Mouse (Mus musculus): ENCODE measurements around the gene Zfp14. TPM values are rescaled to one million over a fixed set of nuclear protein-coding genes. Genes with fewer than 3 reads are reported as not detected.

Zfp14 gene
- polyA plus RNA-seq, 1 experiment: 12.6 TPM

GRCm38 (mm10) chr7:30072146-30073028 is 21.2 kb upstream of the Zfp14 start, which contains the start of gene Zfp82:
Gene Zfp82 (minus strand): TSS chr7:30072900.
- TF ChIP-seq CTCF (IDR thresholded peaks at IDR 0.05; ENCODE audit: borderline replicate concordance, extremely low read depth, insufficient read depth, insufficient read length) (no peak), POLR2A (IDR thresholded peaks at IDR 0.05; ENCODE audit: borderline replicate concordance, extremely low read depth, insufficient read depth, insufficient read length, poor library complexity, severe bottlenecking) (0 out of 2 replicates have a peak, but pooled peaks have one; percentile 32)
- peak; percentile 94 for DNase-seq (ENCODE audit: low read depth)

GRCm38 (mm10) chr7:30064622-30065021 is 13.4 kb upstream of the Zfp14 start:
- no peak for DNase-seq (ENCODE audit: low read depth)
- TF ChIP-seq POLR2A (IDR thresholded peaks at IDR 0.05; ENCODE audit: borderline replicate concordance, extremely low read depth, insufficient read depth, insufficient read length, poor library complexity, severe bottlenecking): no peak
- TF ChIP-seq CTCF (IDR thresholded peaks at IDR 0.05; ENCODE audit: borderline replicate concordance, extremely low read depth, insufficient read depth, insufficient read length): peak; percentile 26; the same call in 1 of the 2 replicates

GRCm38 (mm10) chr7:30062478-30062877 is 11.3 kb upstream of the Zfp14 start:
- DNase-seq (ENCODE audit: low read depth): peak; percentile 18
- TF ChIP-seq POLR2A (IDR thresholded peaks at IDR 0.05; ENCODE audit: borderline replicate concordance, extremely low read depth, insufficient read depth, insufficient read length, poor library complexity, severe bottlenecking) (no peak), CTCF (IDR thresholded peaks at IDR 0.05; ENCODE audit: borderline replicate concordance, extremely low read depth, insufficient read depth, insufficient read length) (peak; percentile 42; the same call in 1 of the 2 replicates)

GRCm38 (mm10) chr7:30060341-30060740 is 9.2 kb upstream of the Zfp14 start:
- no peak for DNase-seq (ENCODE audit: low read depth)

GRCm38 (mm10) chr7:30053591-30053990 is 2.4 kb upstream of the Zfp14 start:
- TF ChIP-seq CTCF (IDR thresholded peaks at IDR 0.05; ENCODE audit: borderline replicate concordance, extremely low read depth, insufficient read depth, insufficient read length): no peak
- TF ChIP-seq POLR2A (IDR thresholded peaks at IDR 0.05; ENCODE audit: borderline replicate concordance, extremely low read depth, insufficient read depth, insufficient read length, poor library complexity, severe bottlenecking): no peak
- DNase-seq (ENCODE audit: low read depth): no peak

More at GRCm38 (mm10) chr7:30060341-30060740, 9.2 kb upstream of the Zfp14 start:
- no peak for TF ChIP-seq CTCF (IDR thresholded peaks at IDR 0.05; ENCODE audit: borderline replicate concordance, extremely low read depth, insufficient read depth, insufficient read length)
- TF ChIP-seq POLR2A (IDR thresholded peaks at IDR 0.05; ENCODE audit: borderline replicate concordance, extremely low read depth, insufficient read depth, insufficient read length, poor library complexity, severe bottlenecking): no peak

GRCm38 (mm10) chr7:30048126-30048525 is 3.1 kb downstream of the Zfp14 start:
- DNase-seq (ENCODE audit: low read depth): peak; percentile 60

GRCm38 (mm10) chr7:30044354-30044753 is 6.8 kb downstream of the Zfp14 start:
- TF ChIP-seq CTCF (IDR thresholded peaks at IDR 0.05; ENCODE audit: borderline replicate concordance, extremely low read depth, insufficient read depth, insufficient read length) (no peak), POLR2A (IDR thresholded peaks at IDR 0.05; ENCODE audit: borderline replicate concordance, extremely low read depth, insufficient read depth, insufficient read length, poor library complexity, severe bottlenecking) (no peak)
- DNase-seq (ENCODE audit: low read depth): no peak

More at GRCm38 (mm10) chr7:30048126-30048525, 3.1 kb downstream of the Zfp14 start:
- TF ChIP-seq POLR2A (IDR thresholded peaks at IDR 0.05; ENCODE audit: borderline replicate concordance, extremely low read depth, insufficient read depth, insufficient read length, poor library complexity, severe bottlenecking) (no peak), CTCF (IDR thresholded peaks at IDR 0.05; ENCODE audit: borderline replicate concordance, extremely low read depth, insufficient read depth, insufficient read length) (no peak)

GRCm38 (mm10) chr7:30034331-30034730 is 16.8 kb downstream of the Zfp14 start:
- no peak for DNase-seq (ENCODE audit: low read depth)
- TF ChIP-seq CTCF (IDR thresholded peaks at IDR 0.05; ENCODE audit: borderline replicate concordance, extremely low read depth, insufficient read depth, insufficient read length): no peak

- DNase-seq (ENCODE audit: low read depth): no peak
- TF ChIP-seq POLR2A (IDR thresholded peaks at IDR 0.05; ENCODE audit: borderline replicate concordance, extremely low read depth, insufficient read depth, insufficient read length, poor library complexity, severe bottlenecking) (no peak), CTCF (IDR thresholded peaks at IDR 0.05; ENCODE audit: borderline replicate concordance, extremely low read depth, insufficient read depth, insufficient read length) (no peak)
Observed at GRCm38 (mm10) chr7:30031379-30031778, 19.8 kb downstream of the Zfp14 start.

- DNase-seq (ENCODE audit: low read depth): no peak
- TF ChIP-seq CTCF (IDR thresholded peaks at IDR 0.05; ENCODE audit: borderline replicate concordance, extremely low read depth, insufficient read depth, insufficient read length) (no peak), POLR2A (IDR thresholded peaks at IDR 0.05; ENCODE audit: borderline replicate concordance, extremely low read depth, insufficient read depth, insufficient read length, poor library complexity, severe bottlenecking) (no peak)
Observed at GRCm38 (mm10) chr7:30030677-30031076, 20.5 kb downstream of the Zfp14 start.

GRCm38 (mm10) chr7:30028572-30028971 is 22.6 kb downstream of the Zfp14 start:
- no peak for DNase-seq (ENCODE audit: low read depth)
- TF ChIP-seq CTCF (IDR thresholded peaks at IDR 0.05; ENCODE audit: borderline replicate concordance, extremely low read depth, insufficient read depth, insufficient read length) (no peak), POLR2A (IDR thresholded peaks at IDR 0.05; ENCODE audit: borderline replicate concordance, extremely low read depth, insufficient read depth, insufficient read length, poor library complexity, severe bottlenecking) (no peak)

GRCm38 (mm10) chr7:30027331-30027730 is 23.8 kb downstream of the Zfp14 start:
- TF ChIP-seq CTCF (IDR thresholded peaks at IDR 0.05; ENCODE audit: borderline replicate concordance, extremely low read depth, insufficient read depth, insufficient read length) (no peak), POLR2A (IDR thresholded peaks at IDR 0.05; ENCODE audit: borderline replicate concordance, extremely low read depth, insufficient read depth, insufficient read length, poor library complexity, severe bottlenecking) (no peak)

More at GRCm38 (mm10) chr7:30027331-30027730, 23.8 kb downstream of the Zfp14 start:
- DNase-seq (ENCODE audit: low read depth): no peak

All from brain, embryonic 14.5 days (tissue).